ENCODE assay signal across 14 mouse cellular contexts in genomic region chr11:116974341-116974740, GRCm38 (mm10). TPM values are rescaled to one million over a fixed set of nuclear protein-coding genes. Genes with fewer than 3 reads are reported as not detected.
"Had no signal": no experiment of that assay in that cellular context is flagged by ENCODE, and none has a peak within 500 bp of the region (broad histone marks: within the 10 kb centered on the region; RNA-seq: fewer than 3 reads in every experiment).

No protein-coding gene starts in this region.

- H3K4me2 ChIP-seq: limb, embryonic 15.5 days; liver, embryonic 12.5 days; lung, embryonic 14.5 days; midbrain, embryonic 11.5 days; stomach, embryonic 15.5 days had no signal

- H3K27me3 ChIP-seq: limb, embryonic 15.5 days; stomach, embryonic 15.5 days had no signal

- DNase-seq: kidney, postnatal 25 days; layer of hippocampus, postnatal 36 days; lung, embryonic 14.5 days; lung, postnatal 10 days; lung, postnatal 4 days; right cerebral cortex, postnatal 14 days; thymus, postnatal 4 days had no signal

- H3K9me3 ChIP-seq: limb, embryonic 15.5 days; liver, embryonic 12.5 days; stomach, embryonic 15.5 days had no signal

- H3K36me3 ChIP-seq: limb, embryonic 15.5 days; liver, embryonic 12.5 days; stomach, embryonic 15.5 days had no signal

- H3K9ac ChIP-seq: limb, embryonic 15.5 days; liver, embryonic 12.5 days; lung, embryonic 14.5 days; stomach, embryonic 15.5 days had no signal

- H3K4me3 ChIP-seq: limb, embryonic 15.5 days; liver, embryonic 12.5 days; myocyte; stomach, embryonic 15.5 days had no signal

- ATAC-seq: liver, embryonic 12.5 days had no signal

- H3K27ac ChIP-seq: limb, embryonic 15.5 days; liver, embryonic 12.5 days; stomach, embryonic 15.5 days had no signal

- H3K4me1 ChIP-seq: liver, embryonic 12.5 days had no signal

RNA-seq across cellular contexts. Expression of gene Mgat5b, which starts 55.7 kb away (rescaled TPM):
- polyA plus RNA-seq: liver, embryonic 12.5 days; liver, embryonic 16.5 days; myocyte; spleen, adult 2 months had no signal
